Mouse (Mus musculus): Measurements from ENCODE around the gene Srrm2. TPM values are rescaled to one million over a fixed set of nuclear protein-coding genes. Genes with fewer than 3 reads are reported as not detected.

The Srrm2 gene
- total RNA-seq, 2 experiments from 2014 or later = 294 to 468 TPM

DNA sequence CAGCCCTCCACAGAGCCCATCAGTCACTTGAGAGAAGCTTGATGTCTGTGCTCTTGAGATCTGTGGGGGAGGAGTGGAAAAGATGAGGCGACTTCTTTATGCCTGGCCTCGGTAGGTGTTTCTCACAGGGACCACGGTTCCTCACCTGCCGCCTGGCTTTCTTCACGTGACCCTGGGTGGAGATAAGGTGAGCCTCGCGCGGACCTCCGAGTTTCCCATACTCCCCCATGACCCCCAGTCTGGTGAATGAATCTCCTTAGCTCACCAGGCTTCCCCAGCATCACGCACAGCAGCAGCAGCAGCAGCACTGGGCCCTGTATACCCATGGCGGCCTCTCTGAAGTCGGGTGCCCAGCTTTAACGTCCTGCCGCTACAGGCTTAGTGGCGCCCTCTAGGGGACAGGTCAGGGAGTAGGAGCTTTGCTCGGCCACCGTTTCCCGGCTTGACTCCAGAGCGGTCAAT lies 53.5 kb downstream of the Srrm2 start, which contains the start of the genes Prss32 and Prss41:
Gene Prss32 (plus strand): TSS at position 44 of the 462 bp plus-strand sequence.
Gene Prss41 (minus strand): TSS at position 361 of the 462 bp plus-strand sequence.
- ATAC-seq (replicated peaks; ENCODE audit: low FRiP score, poor library complexity, severe bottlenecking) = peak; percentile 60

DNA sequence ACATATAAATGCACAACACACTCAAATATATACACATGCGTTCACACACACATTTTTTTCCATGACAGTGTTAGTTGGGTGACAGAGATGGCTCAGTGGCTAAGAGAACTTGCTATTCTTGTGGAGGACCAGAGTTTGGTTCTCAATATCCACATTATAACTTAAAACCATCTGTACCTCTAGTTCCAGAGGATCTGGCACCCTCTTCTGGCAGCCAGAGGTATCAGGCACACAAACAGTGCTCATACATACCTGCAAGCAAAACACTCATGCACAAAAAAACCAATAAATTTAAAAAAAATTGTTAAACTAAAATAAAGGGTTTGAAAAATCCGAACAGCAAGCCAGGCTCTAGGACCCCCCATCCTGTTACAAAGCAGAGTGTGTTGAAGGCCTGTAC lies 59.7 kb downstream of the Srrm2 start:
- no peak for ATAC-seq (replicated peaks; ENCODE audit: low FRiP score, poor library complexity, severe bottlenecking)

DNA sequence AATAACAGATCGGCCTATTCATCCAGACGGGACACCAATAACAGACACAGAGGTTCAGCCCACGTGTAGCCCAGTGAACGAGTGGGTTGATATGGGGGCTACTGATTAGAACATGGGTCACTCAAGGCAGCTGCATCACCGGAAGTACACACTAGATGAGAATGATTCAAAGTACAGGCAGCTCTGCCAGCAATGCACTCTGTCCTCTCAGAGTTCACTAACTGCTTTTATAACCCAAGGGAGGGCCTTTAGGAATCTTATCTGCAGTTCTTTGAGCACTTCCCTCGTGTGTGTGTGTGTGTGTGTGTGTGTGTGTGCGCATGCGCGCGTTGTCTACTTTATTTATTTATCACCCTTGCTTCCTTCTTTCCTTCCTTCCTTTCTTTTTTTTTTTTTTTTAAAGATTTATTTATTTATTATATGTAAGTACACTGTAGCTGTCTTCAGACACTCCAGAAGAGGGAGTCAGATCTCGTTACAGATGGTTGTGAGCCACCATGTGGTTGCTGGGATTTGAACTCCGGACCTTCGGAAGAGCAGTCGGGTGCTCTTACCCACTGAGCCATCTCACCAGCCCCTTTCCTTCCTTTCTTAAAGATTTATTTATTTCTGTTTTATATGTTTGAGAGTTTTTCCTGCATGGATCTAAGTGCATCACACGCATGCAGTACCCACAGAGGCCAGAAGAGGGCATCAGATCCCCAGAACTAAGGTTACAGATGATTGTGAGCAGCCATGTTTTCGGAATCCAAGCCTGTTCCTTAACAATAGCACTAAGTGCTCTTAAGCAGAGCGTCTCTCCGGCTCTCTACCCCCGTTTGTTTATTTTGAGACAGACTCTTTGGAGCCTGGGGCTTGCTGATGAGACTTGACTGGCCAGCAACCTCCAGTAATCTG lies 60.8 kb downstream of the Srrm2 start:
- no peak for ATAC-seq (replicated peaks; ENCODE audit: low FRiP score, poor library complexity, severe bottlenecking)

DNA sequence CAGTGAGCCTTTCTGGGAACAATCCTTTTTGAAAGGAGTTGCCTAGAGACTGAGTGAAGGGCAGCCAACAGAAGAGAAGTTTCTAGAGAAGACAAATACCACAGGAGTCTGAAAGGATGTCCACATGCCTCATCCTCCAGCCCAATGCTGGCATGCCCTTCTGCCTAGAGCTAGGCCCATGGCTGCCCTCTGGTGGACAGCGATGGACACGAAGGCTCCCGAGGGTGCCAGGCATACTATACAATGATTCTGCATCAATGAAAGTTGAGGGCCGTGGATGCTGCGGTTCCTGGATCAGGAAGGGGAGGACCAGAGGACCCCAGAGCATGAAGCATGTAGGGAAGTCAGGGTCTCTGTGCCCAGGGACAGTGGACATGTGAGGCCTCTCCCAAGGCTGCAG lies 63.0 kb downstream of the Srrm2 start:
- ATAC-seq (replicated peaks; ENCODE audit: low FRiP score, poor library complexity, severe bottlenecking) = peak; percentile 80

DNA sequence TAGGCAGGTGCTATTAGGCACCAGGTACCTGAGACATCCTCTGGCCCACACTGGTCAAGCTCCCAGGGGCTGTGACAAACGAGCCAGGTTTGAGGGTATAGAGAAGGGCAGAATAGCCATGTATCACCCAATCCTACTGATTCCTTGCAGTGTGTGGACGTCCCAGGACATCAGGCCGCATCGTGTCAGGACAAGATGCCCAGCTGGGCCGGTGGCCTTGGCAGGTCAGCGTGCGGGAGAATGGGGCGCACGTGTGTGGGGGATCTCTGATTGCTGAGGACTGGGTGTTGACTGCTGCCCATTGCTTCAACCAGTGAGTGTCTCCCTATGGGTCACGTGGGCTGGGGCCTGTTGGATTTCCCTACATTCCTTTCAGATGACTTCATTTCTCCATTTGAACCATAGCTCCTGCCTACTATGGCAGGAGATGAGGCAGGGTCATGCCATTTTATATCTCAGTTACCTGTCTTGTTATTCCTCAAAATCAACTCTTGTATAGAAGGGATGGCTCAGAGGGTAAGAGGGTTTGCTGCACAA lies 64.0 kb downstream of the Srrm2 start:
- no peak for ATAC-seq (replicated peaks; ENCODE audit: low FRiP score, poor library complexity, severe bottlenecking)

DNA sequence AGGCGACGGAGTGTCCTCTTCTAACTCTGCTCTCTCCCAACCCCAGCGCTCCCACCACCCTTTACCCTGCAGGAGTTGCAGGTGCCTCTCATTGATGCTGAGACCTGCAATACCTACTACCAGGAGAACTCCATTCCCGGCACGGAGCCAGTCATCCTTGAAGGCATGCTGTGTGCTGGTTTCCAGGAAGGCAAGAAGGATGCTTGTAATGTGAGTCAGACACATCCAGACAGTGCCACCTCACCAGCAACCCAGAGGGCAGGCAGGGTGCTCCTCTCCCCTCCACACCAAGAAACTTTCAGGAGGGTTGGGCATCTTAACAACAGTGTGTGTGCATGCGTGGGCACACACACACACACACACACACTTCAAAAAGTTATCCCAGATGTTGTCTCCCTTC lies 66.9 kb downstream of the Srrm2 start:
- no peak for ATAC-seq (replicated peaks; ENCODE audit: low FRiP score, poor library complexity, severe bottlenecking)

DNA sequence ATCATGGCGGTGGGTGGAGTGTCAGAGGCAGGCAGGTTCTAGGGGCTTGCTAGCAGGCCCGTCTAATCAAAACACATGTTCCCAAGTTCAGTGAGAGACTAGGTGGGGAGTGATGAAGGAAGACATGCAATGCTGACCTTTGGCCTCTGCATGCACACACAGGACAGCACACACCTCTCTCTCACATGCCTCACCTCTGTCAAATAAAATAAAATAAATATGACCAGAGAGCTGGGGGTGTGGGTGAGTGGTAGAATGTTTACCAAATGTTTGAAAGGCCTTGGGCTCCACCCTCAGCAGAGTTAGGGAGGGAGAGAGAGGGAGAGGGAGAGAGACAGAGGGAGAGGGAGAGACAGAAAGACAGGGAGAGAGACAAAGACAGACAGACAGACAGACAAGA lies 67.6 kb downstream of the Srrm2 start:
- ATAC-seq (replicated peaks; ENCODE audit: low FRiP score, poor library complexity, severe bottlenecking) = no peak

DNA sequence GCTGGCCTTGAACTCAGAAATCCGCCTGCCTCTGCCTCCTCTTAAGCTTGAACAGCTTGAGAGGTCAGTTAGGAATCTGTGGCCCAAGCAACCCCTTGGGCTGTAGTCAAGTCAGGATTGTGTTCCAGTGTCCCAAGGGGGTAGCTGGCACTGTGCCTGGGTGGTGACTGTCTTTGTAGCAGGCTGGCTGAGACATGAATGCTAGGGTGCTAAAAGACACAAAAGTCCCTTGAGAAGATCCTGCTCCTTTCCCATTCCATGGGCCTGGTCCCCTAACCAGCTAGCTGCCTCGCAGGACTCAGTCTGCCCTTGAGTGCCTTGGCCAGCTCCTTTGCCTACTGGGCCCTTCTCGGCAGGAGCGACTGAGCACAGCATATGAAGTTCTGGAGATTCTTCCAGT lies 72.6 kb downstream of the Srrm2 start:
- no peak for ATAC-seq (replicated peaks; ENCODE audit: low FRiP score, poor library complexity, severe bottlenecking)

DNA sequence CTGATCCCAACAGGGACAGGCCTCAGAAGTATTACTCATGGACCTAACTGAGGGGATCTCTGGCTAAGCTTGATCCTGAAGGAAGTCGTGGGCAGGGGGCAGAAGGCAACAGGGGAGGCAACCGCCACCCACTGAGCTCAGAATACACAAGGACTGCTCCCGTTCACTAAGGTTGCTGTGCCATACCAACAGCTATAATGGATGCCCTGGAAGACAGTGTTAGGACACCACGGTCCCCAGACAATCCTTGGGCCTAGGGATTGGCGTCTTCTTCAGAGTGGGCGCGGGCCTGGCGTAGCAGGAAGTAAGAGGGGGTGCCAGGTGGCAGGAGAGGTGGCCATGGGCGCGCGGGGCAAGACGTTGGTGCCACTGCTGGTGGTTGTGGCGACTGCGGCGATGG lies 77.4 kb downstream of the Srrm2 start, which contains the start of gene Prss21:
Gene Prss21 (plus strand): TSS at position 301 of the 400 bp plus-strand sequence.
- ATAC-seq (replicated peaks; ENCODE audit: low FRiP score, poor library complexity, severe bottlenecking) = no peak

DNA sequence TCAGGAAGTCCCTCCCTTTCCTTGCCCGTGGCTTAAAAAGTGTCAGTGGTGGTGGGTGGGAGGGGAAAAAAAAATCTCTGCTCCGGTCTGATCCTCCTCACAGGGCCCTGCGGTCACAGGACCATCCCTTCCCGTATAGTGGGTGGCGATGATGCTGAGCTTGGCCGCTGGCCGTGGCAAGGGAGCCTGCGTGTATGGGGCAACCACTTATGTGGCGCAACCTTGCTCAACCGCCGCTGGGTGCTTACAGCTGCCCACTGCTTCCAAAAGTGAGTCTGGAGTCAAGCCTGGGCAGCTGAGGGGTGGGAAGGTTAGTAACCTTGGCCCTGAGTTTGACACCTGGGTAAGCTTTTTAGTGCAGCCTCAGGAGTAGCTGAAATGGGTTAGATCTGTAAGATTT lies 78.2 kb downstream of the Srrm2 start:
- no peak for ATAC-seq (replicated peaks; ENCODE audit: low FRiP score, poor library complexity, severe bottlenecking)

Other genes starting within 250 kb of the Srrm2 start
- 2.2 and 3.4 TPM in 2 replicates for gene Zfp213, start 226.3 kb upstream of the Srrm2 start, total RNA-seq (2015; ENCODE audit: low replicate concordance)
- gene Zfp213, start 226.3 kb upstream of the Srrm2 start, total RNA-seq (2017; ENCODE audit: low replicate concordance) = 0.90 and 1.4 TPM in 2 replicates
- not detected in 2 replicates for gene Zfp13, start 191.0 kb upstream of the Srrm2 start, total RNA-seq (2015; ENCODE audit: low replicate concordance)
- not detected in 2 replicates for gene Zfp13, start 191.0 kb upstream of the Srrm2 start, total RNA-seq (2017; ENCODE audit: low replicate concordance)
- not detected in 2 replicates for gene Zscan10, start 189.7 kb upstream of the Srrm2 start, total RNA-seq (2015; ENCODE audit: low replicate concordance)
- not detected in 2 replicates for gene Zscan10, start 189.7 kb upstream of the Srrm2 start, total RNA-seq (2017; ENCODE audit: low replicate concordance)
- 4.6 and 7.9 TPM in 2 replicates for gene Mmp25, start 145.3 kb upstream of the Srrm2 start, total RNA-seq (2015; ENCODE audit: low replicate concordance)
- 1.3 and 1.5 TPM in 2 replicates for gene Mmp25, start 145.3 kb upstream of the Srrm2 start, total RNA-seq (2017; ENCODE audit: low replicate concordance)
- gene Bicdl2, start 130.0 kb upstream of the Srrm2 start, total RNA-seq (2015; ENCODE audit: low replicate concordance) = not detected in 2 replicates
- not detected in 2 replicates for gene Bicdl2, start 130.0 kb upstream of the Srrm2 start, total RNA-seq (2017; ENCODE audit: low replicate concordance)
- 6.3 and 15.9 TPM in 2 replicates for gene Hcfc1r1, start 116.9 kb upstream of the Srrm2 start, total RNA-seq (2015; ENCODE audit: low replicate concordance)
- 8.6 and 11.0 TPM in 2 replicates for gene Hcfc1r1, start 116.9 kb upstream of the Srrm2 start, total RNA-seq (2017; ENCODE audit: low replicate concordance)
- 11.3 and 11.9 TPM in 2 replicates for gene Thoc6, start 116.7 kb upstream of the Srrm2 start, total RNA-seq (2015; ENCODE audit: low replicate concordance)
- gene Thoc6, start 116.7 kb upstream of the Srrm2 start, total RNA-seq (2017; ENCODE audit: low replicate concordance) = 3.5 and 4.0 TPM in 2 replicates
- 5.0 TPM in 1 of 2 replicates, not detected in the other for gene Tnfrsf12a, start 113.1 kb upstream of the Srrm2 start, total RNA-seq (2015; ENCODE audit: low replicate concordance)
- gene Tnfrsf12a, start 113.1 kb upstream of the Srrm2 start, total RNA-seq (2017; ENCODE audit: low replicate concordance) = 6.1 TPM in 1 of 2 replicates, not detected in the other
- not detected in 2 replicates for gene Cldn6, start 111.3 kb upstream of the Srrm2 start, total RNA-seq (2015; ENCODE audit: low replicate concordance)
- not detected in 2 replicates for gene Cldn6, start 111.3 kb upstream of the Srrm2 start, total RNA-seq (2017; ENCODE audit: low replicate concordance)
- gene Cldn9, start 106.5 kb upstream of the Srrm2 start, total RNA-seq (2015; ENCODE audit: low replicate concordance) = not detected in 2 replicates
- not detected in 2 replicates for gene Cldn9, start 106.5 kb upstream of the Srrm2 start, total RNA-seq (2017; ENCODE audit: low replicate concordance)
- not detected in 2 replicates for gene 1520401A03Rik, start 67.7 kb upstream of the Srrm2 start, total RNA-seq (2015; ENCODE audit: low replicate concordance)
- gene 1520401A03Rik, start 67.7 kb upstream of the Srrm2 start, total RNA-seq (2017; ENCODE audit: low replicate concordance) = not detected in 2 replicates
- 50.3 and 81.4 TPM in 2 replicates for gene Pkmyt1, start 64.2 kb upstream of the Srrm2 start, total RNA-seq (2015; ENCODE audit: low replicate concordance)
- gene Pkmyt1, start 64.2 kb upstream of the Srrm2 start, total RNA-seq (2017; ENCODE audit: low replicate concordance) = 30.7 and 39.9 TPM in 2 replicates
- 1.4 and 10.1 TPM in 2 replicates for gene Paqr4, start 49.7 kb upstream of the Srrm2 start, total RNA-seq (2015; ENCODE audit: low replicate concordance)
- 7.5 and 11.2 TPM in 2 replicates for gene Paqr4, start 49.7 kb upstream of the Srrm2 start, total RNA-seq (2017; ENCODE audit: low replicate concordance)
- not detected in 2 replicates for gene Kremen2, start 44.7 kb upstream of the Srrm2 start, total RNA-seq (2015; ENCODE audit: low replicate concordance)
- not detected in 2 replicates for gene Kremen2, start 44.7 kb upstream of the Srrm2 start, total RNA-seq (2017; ENCODE audit: low replicate concordance)
- 2.1 and 2.9 TPM in 2 replicates for gene Flywch1, start 18.9 kb upstream of the Srrm2 start, total RNA-seq (2015; ENCODE audit: low replicate concordance)
- gene Flywch1, start 18.9 kb upstream of the Srrm2 start, total RNA-seq (2017; ENCODE audit: low replicate concordance) = 3.4 and 14.2 TPM in 2 replicates
- gene Flywch2, start 4.5 kb upstream of the Srrm2 start, total RNA-seq (2015; ENCODE audit: low replicate concordance) = not detected in 2 replicates
- not detected in 2 replicates for gene Flywch2, start 4.5 kb upstream of the Srrm2 start, total RNA-seq (2017; ENCODE audit: low replicate concordance)
- gene Elob, start 38.6 kb downstream of the Srrm2 start, total RNA-seq (2015; ENCODE audit: low replicate concordance) = 137 and 167 TPM in 2 replicates
- gene Elob, start 38.6 kb downstream of the Srrm2 start, total RNA-seq (2017; ENCODE audit: low replicate concordance) = 51.7 and 117 TPM in 2 replicates
- gene Prss33, start 45.5 kb downstream of the Srrm2 start, total RNA-seq (2015; ENCODE audit: low replicate concordance) = not detected in 2 replicates
- gene Prss33, start 45.5 kb downstream of the Srrm2 start, total RNA-seq (2017; ENCODE audit: low replicate concordance) = not detected in 2 replicates
- not detected in 2 replicates for gene Prss32, start 53.3 kb downstream of the Srrm2 start, total RNA-seq (2015; ENCODE audit: low replicate concordance)
- gene Prss32, start 53.3 kb downstream of the Srrm2 start, total RNA-seq (2017; ENCODE audit: low replicate concordance) = not detected in 2 replicates
- gene Prss41, start 53.6 kb downstream of the Srrm2 start, total RNA-seq (2015; ENCODE audit: low replicate concordance) = not detected in 2 replicates
- not detected in 2 replicates for gene Prss41, start 53.6 kb downstream of the Srrm2 start, total RNA-seq (2017; ENCODE audit: low replicate concordance)
- gene Prss21, start 77.5 kb downstream of the Srrm2 start, total RNA-seq (2015; ENCODE audit: low replicate concordance) = not detected in 2 replicates
- gene Prss21, start 77.5 kb downstream of the Srrm2 start, total RNA-seq (2017; ENCODE audit: low replicate concordance) = not detected in 2 replicates
- gene Dcpp1, start 90.3 kb downstream of the Srrm2 start, total RNA-seq (2015; ENCODE audit: low replicate concordance) = not detected in 2 replicates
- not detected in 2 replicates for gene Dcpp1, start 90.3 kb downstream of the Srrm2 start, total RNA-seq (2017; ENCODE audit: low replicate concordance)
- gene Dcpp2, start 90.3 kb downstream of the Srrm2 start, total RNA-seq (2015; ENCODE audit: low replicate concordance) = not detected in 2 replicates
- gene Dcpp2, start 90.3 kb downstream of the Srrm2 start, total RNA-seq (2017; ENCODE audit: low replicate concordance) = not detected in 2 replicates
- gene Dcpp3, start 126.9 kb downstream of the Srrm2 start, total RNA-seq (2015; ENCODE audit: low replicate concordance) = not detected in 2 replicates
- gene Dcpp3, start 126.9 kb downstream of the Srrm2 start, total RNA-seq (2017; ENCODE audit: low replicate concordance) = not detected in 2 replicates
- not detected in 2 replicates for gene Sbp, start 151.1 kb downstream of the Srrm2 start, total RNA-seq (2015; ENCODE audit: low replicate concordance)
- gene Sbp, start 151.1 kb downstream of the Srrm2 start, total RNA-seq (2017; ENCODE audit: low replicate concordance) = not detected in 2 replicates
- not detected in 2 replicates for gene Sbpl, start 164.7 kb downstream of the Srrm2 start, total RNA-seq (2015; ENCODE audit: low replicate concordance)
- not detected in 2 replicates for gene Sbpl, start 164.7 kb downstream of the Srrm2 start, total RNA-seq (2017; ENCODE audit: low replicate concordance)
- gene Prss30, start 190.0 kb downstream of the Srrm2 start, total RNA-seq (2015; ENCODE audit: low replicate concordance) = 0.84 TPM in 1 of 2 replicates, not detected in the other
- not detected in 2 replicates for gene Prss30, start 190.0 kb downstream of the Srrm2 start, total RNA-seq (2017; ENCODE audit: low replicate concordance)
- not detected in 2 replicates for gene Prss22, start 207.6 kb downstream of the Srrm2 start, total RNA-seq (2015; ENCODE audit: low replicate concordance)
- gene Prss22, start 207.6 kb downstream of the Srrm2 start, total RNA-seq (2017; ENCODE audit: low replicate concordance) = not detected in 2 replicates
- gene Prss27, start 247.6 kb downstream of the Srrm2 start, total RNA-seq (2015; ENCODE audit: low replicate concordance) = not detected in 2 replicates
- not detected in 2 replicates for gene Prss27, start 247.6 kb downstream of the Srrm2 start, total RNA-seq (2017; ENCODE audit: low replicate concordance)